Mouse (Mus musculus) heart, embryonic 14.5 days (tissue): ENCODE results near the gene Sema4c. TPM values are rescaled to one million over a fixed set of nuclear protein-coding genes. Genes with fewer than 3 reads are reported as not detected.

Experiments used
- ATAC-seq: fragments of 200-750 bp; cut with Nextera tagmentation; 2 replicates; pipeline ENCODE4 v1.8.0; 2017; ENCODE audit warnings: low read depth, moderate TSS enrichment; ENCODE audit not compliant: insufficient number of reproducible peaks, insufficient read depth, low FRiP score
- H3K27ac ChIP-seq, 2 experiments: fragments of 200-500 bp in 1 of 2; fragments of 300-500 bp in 1 of 2; sonication (generic) in 1 of 2; replicated peaks in 1 of 2; 2 replicates each; pipeline ENCODE4 v1.5.1; 2012 to 2014; ENCODE audit warnings: low read depth in 2 of 2, low read length in 2 of 2, control low read depth in 1 of 2, mild to moderate bottlenecking in 1 of 2, mixed read lengths in 1 of 2; ENCODE audit not compliant: control insufficient read depth in 1 of 2, insufficient read depth in 1 of 2
- H3K27me3 ChIP-seq: fragments of 300-500 bp; sonication (generic); 2 replicates; pipeline ENCODE4 v1.6.1; 2014; ENCODE audit warnings: mild to moderate bottlenecking, low read length, control low read depth; ENCODE audit not compliant: control insufficient read depth, insufficient read depth
- H3K36me3 ChIP-seq: fragments of 300-500 bp; sonication (generic); 2 replicates; pipeline ENCODE4 v1.6.1; 2014; ENCODE audit warnings: mild to moderate bottlenecking, control low read depth, low read length, mixed read lengths; ENCODE audit not compliant: control insufficient read depth, insufficient read depth
- H3K4me1 ChIP-seq, 2 experiments: fragments of 200-500 bp in 1 of 2; fragments of 300-500 bp in 1 of 2; sonication (generic) in 1 of 2; 2 replicates each; pipeline ENCODE4 v1.6.1; 2012 to 2014; ENCODE audit warnings: low read length in 2 of 2, control low read depth in 1 of 2, mixed read lengths in 1 of 2; ENCODE audit not compliant: control insufficient read depth in 2 of 2, insufficient read depth in 2 of 2
- H3K4me2 ChIP-seq: fragments of 300-500 bp; sonication (generic); 2 replicates; pipeline ENCODE4 v1.6.1; 2014; ENCODE audit warnings: mild to moderate bottlenecking, low read length
- H3K4me3 ChIP-seq, 2 experiments: fragments of 200-500 bp in 1 of 2; fragments of 300-500 bp in 1 of 2; sonication (generic) in 1 of 2; 2 replicates each; pipeline ENCODE4 v1.5.1; 2012 to 2014; ENCODE audit warnings: low read length in 2 of 2, mild to moderate bottlenecking in 2 of 2, control low read depth in 1 of 2, low read depth in 1 of 2, moderate library complexity in 1 of 2; ENCODE audit not compliant: control insufficient read depth in 1 of 2, insufficient read depth in 1 of 2
- H3K9ac ChIP-seq: fragments of 300-500 bp; sonication (generic); 2 replicates; pipeline ENCODE4 v1.6.1; 2014; ENCODE audit warnings: mild to moderate bottlenecking, low read length
- H3K9me3 ChIP-seq: fragments of 300-500 bp; sonication (generic); 2 replicates; pipeline ENCODE4 v1.6.1; 2016; ENCODE audit warnings: low read length, control low read depth; ENCODE audit not compliant: control insufficient read depth
- WGBS: fragments of 180-500 bp; shearing (Covaris S2); extraction: QIAGEN DNeasy Blood & Tissue Kit; methylation state at CpG from one replicate; pipeline ENCODE4 v1.1.7; 2014; 5-methylcytosine and 5-hydroxymethylcytosine counted together
- microRNA-seq: library from miRNA; unstranded; fragments of <30 nt; microRNA quantifications from one replicate; pipeline ENCODE4, GENCODE M21; 2016
- polyA plus RNA-seq: library from polyadenylated mRNA; unstranded; fragments of >200 nt; fragmentation: Nextera tagmentation; extraction: Ambion mirVana; gene quantifications from 2 replicates; pipeline ENCODE4 v1.2.1, GENCODE M21; 2014

Gene Sema4c
- polyA plus RNA-seq, 1 experiment from 2014 or later = 1.6 TPM

GRCm38 (mm10) chr1:36512966-36513280, 45.2 kb downstream of the Sema4c start:
- peak overlapping the region; percentile 95 to 98 for H3K27ac ChIP-seq
- WGBS = 2% methylated on average over 16 of the region's 16 CpGs

DNA sequence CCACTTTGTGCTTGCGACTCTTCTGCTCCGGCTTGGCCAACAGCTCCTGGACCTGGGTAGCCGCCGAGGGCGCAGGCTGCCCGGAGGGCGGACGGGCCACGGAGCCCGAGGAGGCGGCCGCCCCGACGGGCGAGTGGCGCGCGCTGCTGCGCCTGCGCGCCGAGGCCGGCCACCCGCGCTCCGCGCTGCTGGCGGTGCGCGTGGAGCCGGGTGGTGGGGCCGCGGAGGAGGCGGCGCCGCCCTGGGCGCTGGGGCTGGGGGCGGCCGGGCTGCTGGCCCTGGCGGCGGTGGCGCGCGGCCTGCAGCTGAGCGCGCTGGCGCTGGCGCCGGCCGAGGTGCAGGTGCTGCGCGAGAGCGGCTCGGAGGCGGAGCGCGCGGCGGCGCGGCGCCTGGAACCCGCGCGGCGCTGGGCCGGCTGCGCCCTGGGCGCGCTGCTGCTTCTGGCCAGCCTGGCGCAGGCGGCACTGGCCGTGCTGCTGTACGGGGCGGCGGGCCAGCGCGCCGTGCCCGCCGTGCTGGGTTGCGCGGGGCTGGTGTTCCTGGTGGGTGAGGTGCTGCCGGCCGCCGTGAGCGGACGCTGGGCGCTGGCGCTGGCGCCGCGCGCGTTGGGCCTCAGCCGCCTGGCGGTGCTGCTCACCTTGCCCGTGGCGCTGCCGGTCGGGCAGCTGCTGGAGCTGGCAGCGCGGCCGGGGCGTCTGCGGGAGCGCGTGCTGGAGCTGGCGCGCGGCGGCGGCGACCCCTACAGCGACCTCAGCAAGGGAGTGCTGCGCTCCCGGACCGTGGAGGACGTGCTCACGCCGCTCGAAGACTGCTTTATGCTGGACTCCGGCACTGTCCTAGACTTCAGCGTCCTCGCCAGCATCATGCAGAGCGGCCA, 45.8 kb downstream of the Sema4c start:
- Histone ChIP-seq H3K27ac (peak overlapping the region; percentile 95 to 98), H3K27me3 (no peaks in the 10 kb centered on the region), H3K4me3 (peak overlapping the region; percentile 93), H3K4me2 (peak overlapping the region; percentile 86), H3K36me3 (peaks cover 27% of the 10 kb centered on the region), H3K4me1 (peaks cover 10 to 32% of the 10 kb centered on the region in 2 experiments), H3K9ac (peak overlapping the region; percentile 93), H3K9me3 (peaks cover 4% of the 10 kb centered on the region; the same call in 1 of the 2 replicates)
- WGBS = under 1% methylated on average over 72 of the region's 126 CpGs
- ATAC-seq = peak; percentile 49

More at GRCm38 (mm10) chr1:36512966-36513280, 45.2 kb downstream of the Sema4c start:
- peak overlapping the region; percentile 86 for H3K4me2 ChIP-seq
- H3K9me3 ChIP-seq = peaks cover 4% of the 10 kb centered on the region; the same call in 1 of the 2 replicates
- H3K4me1 ChIP-seq = peaks cover 10 to 36% of the 10 kb centered on the region in 2 experiments
- H3K4me3 ChIP-seq = peak overlapping the region; percentile 93
- ATAC-seq = no peak
- peak overlapping the region; percentile 93 for H3K9ac ChIP-seq
- no peaks in the 10 kb centered on the region for H3K27me3 ChIP-seq
- H3K36me3 ChIP-seq = peaks cover 27% of the 10 kb centered on the region

DNA sequence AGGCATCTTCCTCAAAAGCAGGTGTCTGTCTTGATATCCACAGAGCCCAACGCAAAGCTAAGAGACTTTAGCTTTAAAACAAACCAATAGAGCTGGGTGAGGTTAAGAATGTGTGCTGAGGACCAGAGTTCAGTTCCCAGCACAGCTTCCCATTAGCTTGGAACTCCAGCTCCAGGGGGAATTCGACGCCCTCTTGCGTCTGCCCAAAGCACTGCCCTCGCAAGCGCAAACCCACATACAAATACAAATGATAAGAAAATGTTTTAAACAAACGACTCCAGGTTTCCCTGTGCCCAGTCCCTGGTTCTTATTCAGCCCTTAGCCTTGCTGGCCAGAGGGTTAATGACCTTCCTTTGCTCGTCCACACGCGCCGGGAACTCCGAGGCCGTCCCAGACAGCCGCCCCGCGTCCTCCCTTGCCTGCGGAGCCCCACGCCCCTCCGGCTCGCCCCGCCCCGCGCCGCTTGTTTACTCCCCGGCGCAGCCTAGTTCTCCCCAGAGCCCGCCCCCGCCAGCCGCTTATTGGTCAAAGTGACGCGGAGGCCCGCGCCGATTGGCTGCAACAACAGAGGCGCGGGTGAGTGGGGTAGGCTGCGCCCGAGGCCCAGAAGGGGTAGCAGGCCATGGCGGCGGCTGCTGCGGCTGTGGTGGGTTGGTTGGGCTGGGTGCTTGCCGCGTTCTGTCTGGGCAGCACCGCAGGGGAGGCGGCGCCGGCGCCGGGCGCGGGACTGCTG, 46.7 kb downstream of the Sema4c start, which contains the start of gene Cnnm3:
Gene Cnnm3, plus strand, starts transcription at position 579 of the 733 bp plus-strand sequence.
- peaks cover 25% of the 10 kb centered on the region for H3K36me3 ChIP-seq
- H3K4me3 ChIP-seq = peak within 1 kb of the TSS; percentile 93
- H3K9ac ChIP-seq = peak within 1 kb of the TSS; percentile 93
- WGBS = under 1% methylated on average over 51 of the region's 51 CpGs
- no peaks in the 10 kb centered on the region for H3K27me3 ChIP-seq
- ATAC-seq = peak; percentile 96
- peak within 1 kb of the TSS; percentile 86 for H3K4me2 ChIP-seq
- peaks cover 4% of the 10 kb centered on the region; the same call in 1 of the 2 replicates for H3K9me3 ChIP-seq
- peak within 1 kb of the TSS; percentile 95 to 98 for H3K27ac ChIP-seq
- H3K4me1 ChIP-seq = peaks cover 10 to 32% of the 10 kb centered on the region in 2 experiments

DNA sequence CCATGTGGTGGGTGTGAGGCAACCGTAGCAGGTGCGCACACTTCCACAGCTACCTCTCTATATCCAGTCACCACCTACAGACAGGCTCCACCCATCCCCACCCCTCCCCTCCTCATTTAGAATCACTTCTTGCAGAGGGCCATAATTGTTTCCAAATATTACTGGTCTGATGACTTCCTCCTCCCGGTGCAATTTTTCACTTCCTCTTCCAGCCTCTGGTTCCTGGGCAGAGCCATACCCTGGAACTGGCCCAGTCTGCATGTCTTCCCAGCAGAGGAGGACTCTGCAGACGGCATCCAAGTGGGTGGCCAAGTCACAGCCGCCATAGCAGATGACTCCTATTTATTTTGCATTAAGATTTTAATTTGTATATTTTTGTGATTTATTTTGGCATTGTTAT, 49.9 kb downstream of the Sema4c start:
- Histone ChIP-seq H3K4me2 (no peak overlapping the region), H3K4me1 (peaks cover 0 to 5% of the 10 kb centered on the region in 2 experiments; a peak in 2 of 4 replicates), H3K27me3 (no peaks in the 10 kb centered on the region), H3K27ac (no peak overlapping the region), H3K9ac (no peak overlapping the region), H3K4me3 (no peak overlapping the region), H3K36me3 (peaks cover 21% of the 10 kb centered on the region), H3K9me3 (peaks cover 4% of the 10 kb centered on the region; the same call in 1 of the 2 replicates)
- ATAC-seq = no peak
- WGBS = 85% methylated on average over 5 of the region's 5 CpGs

- ATAC-seq = no peak
- H3K4me1 ChIP-seq = no peaks in the 10 kb centered on the region
- H3K4me2 ChIP-seq = no peak overlapping the region
- peaks cover 32% of the 10 kb centered on the region for H3K36me3 ChIP-seq
- no peak overlapping the region for H3K9ac ChIP-seq
- no peak overlapping the region for H3K27ac ChIP-seq
- WGBS = 6% methylated on average over 3 of the region's 3 CpGs
- no peak overlapping the region for H3K4me3 ChIP-seq
- no peaks in the 10 kb centered on the region for H3K9me3 ChIP-seq
- H3K27me3 ChIP-seq = no peaks in the 10 kb centered on the region
Measured at GRCm38 (mm10) chr1:36501261-36501660, 56.9 kb downstream of the Sema4c start.

Small RNA genes lying within 50 kb of the gene (microRNA-seq; reads per million reads assigned to microRNA genes)
- gene Gm47280 = not detected

Other genes starting within 250 kb of the Sema4c start
- gene Kansl3, start 189.2 kb downstream of the Sema4c start, polyA plus RNA-seq = 40.8 and 43.4 TPM in 2 replicates
- gene Fer1l5, start 186.1 kb downstream of the Sema4c start, polyA plus RNA-seq = 0.61 and 0.63 TPM in 2 replicates
- 31.0 and 35.7 TPM in 2 replicates for gene Lman2l, start 113.1 kb downstream of the Sema4c start, polyA plus RNA-seq
- gene Cnnm4, start 86.7 kb downstream of the Sema4c start, polyA plus RNA-seq = 4.5 and 5.9 TPM in 2 replicates
- 3.7 and 3.9 TPM in 2 replicates for gene Cnnm3, start 46.5 kb downstream of the Sema4c start, polyA plus RNA-seq
- 18.9 and 19.4 TPM in 2 replicates for gene Ankrd23, start 21.5 kb downstream of the Sema4c start, polyA plus RNA-seq
- not detected in 2 replicates for gene Gm42417, start 18.9 kb downstream of the Sema4c start, polyA plus RNA-seq
- 27.2 and 29.0 TPM in 2 replicates for gene Ankrd39, start 10.9 kb downstream of the Sema4c start, polyA plus RNA-seq
- gene Fam178b, start 124.8 kb upstream of the Sema4c start, polyA plus RNA-seq = 1.8 and 3.1 TPM in 2 replicates
- 1,570 and 1,612 TPM in 2 replicates for gene Cox5b, start 133.1 kb upstream of the Sema4c start, polyA plus RNA-seq
- 0.18 TPM in 1 of 2 replicates, not detected in the other for gene 4933424G06Rik, start 151.8 kb upstream of the Sema4c start, polyA plus RNA-seq
- 74.4 and 79.1 TPM in 2 replicates for gene Actr1b, start 156.1 kb upstream of the Sema4c start, polyA plus RNA-seq
- 0.20 and 0.23 TPM in 2 replicates for gene Zap70, start 203.4 kb upstream of the Sema4c start, polyA plus RNA-seq